Mouse (Mus musculus) neutrophil, adult 5-6 weeks (primary cell): ENCODE measurements around the gene Zfp105. TPM values are rescaled to one million over a fixed set of nuclear protein-coding genes. Genes with fewer than 3 reads are reported as not detected.

ENCODE experiments used
- ATAC-seq: fragments of 151-379, 151-347 bp; 2 replicates; pipeline ENCODE4 v1.8.0; 2017; ENCODE audit warnings: mild to moderate bottlenecking, moderate TSS enrichment; ENCODE audit not compliant: insufficient number of reproducible peaks, poor library complexity, low FRiP score, severe bottlenecking; ENCODE audit errors: extremely low read depth
- total RNA-seq: library from RNA; stranded (forward); fragments of 200-1000 nt; gene quantifications from 2 replicates; pipeline ENCODE4 v1.2.3, GENCODE M21; 2017

Gene Zfp105
- total RNA-seq = not detected in 2 replicates

DNA sequence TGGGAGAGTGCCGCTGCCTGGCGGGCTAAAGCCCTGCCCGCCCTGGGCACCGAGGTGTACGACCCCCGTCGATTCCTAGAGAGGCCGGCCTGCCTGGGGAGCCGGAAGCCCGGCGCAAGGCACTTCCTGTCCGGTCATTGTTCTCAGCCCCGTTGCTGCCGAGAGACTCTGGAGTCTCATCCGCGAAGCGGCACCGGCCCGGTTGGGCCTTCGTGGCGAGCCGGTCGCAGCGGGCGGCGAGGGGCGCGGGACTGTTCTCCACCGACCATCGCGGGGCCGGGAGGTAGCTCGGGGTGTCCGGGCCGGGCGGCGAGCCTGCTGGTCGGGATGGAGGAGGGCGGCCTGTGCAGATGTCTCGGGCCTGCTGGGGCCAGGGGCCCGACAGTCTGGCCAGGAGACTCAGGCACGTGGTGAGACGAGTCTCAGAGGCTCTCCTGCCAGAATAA lies at the start of gene Zfp105:
TSS of gene Zfp105 (plus strand) at position 137 of the 446 bp plus-strand sequence.
- ATAC-seq = no peak

DNA sequence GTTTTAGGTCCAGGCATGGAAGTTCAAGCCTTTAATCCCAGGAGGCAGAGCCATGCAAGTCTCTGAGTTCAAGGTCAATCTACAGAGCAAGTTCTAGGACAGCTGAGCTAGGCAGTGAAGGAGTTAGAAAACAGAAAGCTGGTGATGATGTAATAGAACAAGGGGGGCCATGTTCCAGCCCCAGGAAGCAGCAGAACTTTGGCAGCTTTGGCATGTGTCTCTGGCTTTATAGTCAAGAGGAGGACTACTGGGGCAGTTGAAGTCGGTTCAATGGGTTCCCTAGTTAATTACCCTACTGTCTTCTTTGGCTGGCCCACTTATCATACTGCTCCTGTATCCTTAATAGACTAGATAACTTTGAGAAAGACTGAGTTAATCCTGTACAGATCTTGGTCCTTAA lies 48.2 kb upstream of the Zfp105 start:
- no peak for ATAC-seq

DNA sequence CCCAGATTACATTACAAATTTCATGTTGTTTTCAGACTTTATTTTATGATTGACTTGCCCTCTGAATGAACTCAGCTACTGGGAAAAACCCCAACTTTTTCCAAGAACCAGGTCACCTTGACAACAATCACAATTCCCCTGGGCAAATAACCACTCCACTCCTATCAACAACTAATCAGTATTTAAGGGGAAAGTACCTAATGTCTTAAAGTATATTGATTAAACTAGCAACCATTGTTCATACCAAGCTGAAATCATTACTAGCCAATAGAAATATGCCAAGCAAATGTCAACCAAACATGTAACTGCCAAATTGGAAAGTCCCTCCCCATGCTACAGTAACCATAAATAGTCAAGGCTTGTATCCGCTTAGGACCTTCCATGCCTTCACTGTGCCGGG lies 47.7 kb upstream of the Zfp105 start:
- no peak for ATAC-seq

DNA sequence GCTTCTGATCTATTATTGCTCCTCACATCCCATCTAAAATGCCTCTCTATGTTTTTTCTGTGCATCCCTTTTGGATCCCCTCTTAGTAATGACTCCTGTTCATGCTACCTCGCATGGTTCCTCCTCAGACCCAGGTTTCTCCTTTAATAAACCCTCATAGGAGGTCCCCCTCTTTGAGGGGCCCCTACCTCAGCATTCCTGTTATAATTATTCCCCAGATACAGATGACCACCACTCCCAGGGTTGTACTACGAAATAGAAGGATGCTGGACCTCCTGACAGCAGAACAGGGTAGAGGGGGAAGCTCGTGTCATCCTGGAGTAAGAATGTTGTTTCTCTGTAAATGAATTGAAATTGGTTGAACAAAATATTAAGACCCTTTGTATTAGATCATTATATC lies 37.5 kb upstream of the Zfp105 start, which contains the start of gene Zkscan7:
TSS of gene Zkscan7 (plus strand) at position 301 of the 400 bp plus-strand sequence.
- no peak for ATAC-seq

DNA sequence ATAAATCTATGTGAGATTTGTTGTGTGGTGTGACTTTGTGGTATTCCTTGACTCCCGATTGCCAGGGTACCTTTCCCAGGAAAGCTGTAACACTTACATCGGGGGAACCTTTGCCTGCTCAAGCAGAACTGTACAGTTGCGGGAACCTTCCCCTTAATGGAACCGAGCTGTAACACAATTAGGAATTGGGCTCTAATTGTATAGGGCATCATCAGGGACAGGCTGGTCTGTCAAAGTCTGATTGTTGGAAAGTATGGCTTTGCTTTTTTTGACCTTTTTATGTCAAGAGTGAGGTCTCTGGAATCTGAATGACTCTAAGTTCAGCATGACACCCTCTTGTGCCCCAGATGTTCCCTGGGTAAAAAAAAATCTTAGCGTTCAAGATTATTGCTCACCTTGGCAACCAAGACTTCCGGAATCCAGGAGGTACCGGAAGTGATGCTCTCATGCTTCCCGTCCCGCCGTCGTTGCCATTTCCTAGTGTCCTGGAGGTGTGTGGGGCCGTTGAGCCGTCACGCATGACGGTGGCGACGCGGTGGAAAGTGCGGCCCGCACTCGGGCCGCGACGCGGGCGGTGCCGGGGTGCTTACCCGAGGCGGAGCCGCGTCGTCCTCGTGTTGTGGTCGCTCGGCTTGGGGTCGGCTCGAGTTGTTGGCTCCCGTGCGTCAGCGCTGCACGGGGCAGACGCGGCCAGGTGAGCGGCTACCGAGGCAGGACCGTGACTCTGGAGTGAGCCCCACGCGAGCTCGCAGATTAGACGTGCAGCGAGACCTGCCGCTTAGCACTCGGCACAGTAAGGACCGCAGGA lies 36.3 kb upstream of the Zfp105 start:
- peak; percentile 87 for ATAC-seq

DNA sequence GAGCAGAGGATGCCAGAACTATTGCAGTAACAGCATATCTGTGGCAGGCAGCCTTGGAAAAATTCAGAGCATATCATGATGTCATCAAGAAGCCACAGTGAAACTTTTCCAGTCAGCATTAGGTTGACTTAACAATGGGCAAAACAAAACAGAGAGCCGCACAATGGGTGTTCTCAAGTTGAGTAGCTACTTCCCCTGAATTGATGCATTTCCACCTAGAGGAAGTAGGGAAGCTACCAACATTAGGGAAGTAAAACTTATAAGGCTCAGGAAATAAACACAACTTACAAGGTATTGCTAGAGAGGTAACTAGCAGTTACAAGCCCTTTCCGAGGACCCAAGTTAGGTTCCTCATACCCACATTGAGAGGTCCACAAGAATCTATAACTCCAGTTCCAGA lies 21.8 kb upstream of the Zfp105 start:
- ATAC-seq = no peak

DNA sequence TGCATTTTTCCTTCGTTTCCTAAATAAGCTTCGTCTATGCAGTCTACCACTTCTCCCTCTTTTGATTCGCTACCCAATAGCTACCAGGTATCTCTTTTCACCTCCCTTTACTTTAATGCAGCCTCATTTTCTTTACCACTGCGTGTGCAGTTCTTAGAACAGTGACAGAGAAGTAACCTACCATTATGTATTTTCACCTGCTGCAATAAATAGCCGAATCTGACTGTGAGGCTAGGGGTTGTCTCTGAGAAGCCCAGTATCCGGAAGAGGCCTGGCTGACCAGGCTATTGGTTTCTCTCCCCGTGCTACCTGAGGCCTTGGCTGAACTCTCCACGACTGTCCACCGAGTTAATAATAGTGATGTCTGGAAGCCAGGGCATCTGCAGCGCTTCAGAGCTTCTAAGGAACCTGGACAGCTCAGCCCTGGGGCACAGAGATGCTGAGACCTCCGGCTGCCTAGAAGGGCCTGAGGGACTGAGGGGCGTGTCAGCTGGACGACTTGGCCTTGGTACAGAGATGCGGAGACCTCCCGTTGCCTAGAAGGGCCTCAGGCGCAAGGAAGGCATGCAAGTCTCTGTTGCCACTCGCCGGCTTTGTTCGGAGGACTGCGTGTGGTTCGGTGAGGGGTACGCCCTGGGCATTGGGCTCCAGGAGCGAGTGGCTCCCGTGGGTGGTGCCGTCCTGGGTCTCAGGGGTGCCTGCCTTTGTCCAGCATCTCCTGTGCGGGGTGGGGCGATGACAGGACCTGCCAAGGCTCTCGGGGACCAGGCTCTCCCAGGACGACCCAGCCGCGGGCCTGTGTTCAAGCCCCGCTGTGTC lies 19.9 kb upstream of the Zfp105 start:
- no peak for ATAC-seq

DNA sequence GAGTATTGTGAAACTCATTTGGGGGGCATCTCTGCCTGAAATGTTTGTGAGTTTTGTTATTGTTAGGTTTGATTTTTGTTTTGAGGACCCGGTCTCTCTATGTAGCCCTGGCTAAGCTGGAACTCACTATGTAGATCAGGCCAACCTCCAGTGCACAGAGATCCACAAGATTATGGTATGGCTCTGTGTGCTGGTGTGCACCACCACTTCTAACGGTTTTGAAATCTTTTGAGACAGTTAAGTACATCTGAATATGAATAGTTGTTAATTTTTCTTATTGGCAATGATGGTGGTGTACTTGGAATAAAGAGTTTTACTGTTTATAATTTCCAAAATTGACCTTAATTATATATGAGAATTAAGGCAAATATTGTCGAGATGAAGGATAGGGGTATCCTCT lies 436 bp upstream of the Zfp105 start:
- ATAC-seq = no peak

DNA sequence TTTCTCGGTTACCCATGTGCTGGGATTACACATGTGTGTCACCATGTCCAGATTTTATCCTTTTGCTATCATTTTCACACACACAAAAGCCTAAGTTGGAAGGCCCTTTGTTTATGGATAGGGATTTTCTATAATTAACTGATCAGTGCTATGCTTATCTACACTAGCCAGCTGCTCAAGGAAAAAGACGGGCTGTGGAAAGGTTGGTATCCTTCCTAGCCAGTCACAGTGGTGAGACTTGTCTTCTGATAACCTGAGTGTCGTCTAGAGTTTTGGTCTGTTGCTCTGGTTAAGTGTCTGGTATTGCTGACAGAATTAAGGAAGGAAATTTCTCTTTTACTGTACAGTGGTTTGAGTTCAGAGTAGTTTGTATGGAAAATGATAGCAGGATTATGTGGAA lies 6.0 kb downstream of the Zfp105 start:
- ATAC-seq = no peak

DNA sequence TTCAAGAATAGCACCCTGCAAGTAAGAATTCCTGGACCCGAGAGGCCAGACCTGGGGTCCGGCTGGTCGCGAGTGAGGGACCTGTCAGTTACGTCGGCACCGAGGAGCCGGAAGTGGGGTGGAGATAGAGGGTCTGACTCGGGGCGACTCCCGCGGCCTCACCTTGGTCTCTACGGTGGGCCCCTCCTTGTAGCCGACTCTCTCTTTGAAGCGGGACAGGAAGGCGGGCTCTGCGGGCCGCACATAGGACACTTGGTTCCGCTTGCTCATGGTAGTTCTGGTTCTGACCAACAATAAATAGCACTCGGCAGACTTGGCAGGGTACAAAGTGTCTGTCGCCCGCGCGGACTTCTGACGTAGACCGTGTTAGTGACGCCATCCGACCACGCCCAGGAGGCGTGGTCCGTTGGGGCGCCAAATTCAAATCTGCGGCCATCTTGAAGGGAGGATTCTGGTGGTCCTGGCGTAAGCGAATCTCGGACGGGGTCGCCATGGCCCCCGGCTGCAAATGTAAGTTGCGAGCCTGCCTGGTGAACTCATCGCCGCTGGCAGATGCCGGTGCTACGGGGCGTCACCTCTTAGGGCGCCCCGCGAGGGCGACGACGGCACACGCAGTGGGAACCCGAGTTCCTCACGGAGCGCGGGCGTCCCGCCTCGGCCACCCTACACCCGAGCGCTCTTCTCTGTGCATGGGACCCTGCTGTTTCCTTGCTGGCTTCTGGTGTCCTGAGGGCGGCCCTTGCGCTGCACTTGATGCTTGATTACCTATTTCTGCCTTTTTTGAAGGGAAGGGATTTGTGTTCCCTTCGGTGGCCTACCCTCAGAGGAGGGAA lies 28.0 kb downstream of the Zfp105 start, which contains the start of the genes 1110059G10Rik and Kif15:
TSS of gene 1110059G10Rik (minus strand) at position 358 of the 833 bp plus-strand sequence.
TSS of gene Kif15 (plus strand) at position 404 of the 833 bp plus-strand sequence.
- peak; percentile 98 for ATAC-seq

Other genes starting within 250 kb of the Zfp105 start
- gene Topaz1, start 175.7 kb upstream of the Zfp105 start, total RNA-seq = not detected in 2 replicates
- 16.3 and 20.8 TPM in 2 replicates for gene Tcaim, start 117.5 kb upstream of the Zfp105 start, total RNA-seq
- 1.0 TPM in 1 of 2 replicates, not detected in the other for gene Gm35549, start 79.0 kb upstream of the Zfp105 start, total RNA-seq
- gene Zfp445, start 57.1 kb upstream of the Zfp105 start, total RNA-seq = 105 and 106 TPM in 2 replicates
- gene Zkscan7, start 37.4 kb upstream of the Zfp105 start, total RNA-seq = 3.4 and 3.8 TPM in 2 replicates
- 21.6 and 28.5 TPM in 2 replicates for gene 1110059G10Rik, start 27.9 kb downstream of the Zfp105 start, total RNA-seq
- gene Kif15, start 28.0 kb downstream of the Zfp105 start, total RNA-seq = 4.5 TPM in 2 replicates
- gene Tmem42, start 98.3 kb downstream of the Zfp105 start, total RNA-seq = 11.9 and 12.0 TPM in 2 replicates
- gene Tgm4, start 111.7 kb downstream of the Zfp105 start, total RNA-seq = 0.61 TPM in 1 of 2 replicates, not detected in the other
- gene Zdhhc3, start 190.1 kb downstream of the Zfp105 start, total RNA-seq = 26.5 and 27.1 TPM in 2 replicates
- gene Exosc7, start 190.1 kb downstream of the Zfp105 start, total RNA-seq = 35.0 and 42.7 TPM in 2 replicates
- gene Clec3b, start 227.9 kb downstream of the Zfp105 start, total RNA-seq = not detected in 2 replicates